Mouse (Mus musculus) E14TG2a.4 (cell line): ENCODE data around the gene Dner.

ENCODE experiments used
- H3K27me3 ChIP-seq: 2 replicates; pipeline ENCODE4 v1.6.1; 2014; ENCODE audit warnings: low read length, control low read depth; ENCODE audit not compliant: insufficient read depth
- H3K36me3 ChIP-seq: 2 replicates; pipeline ENCODE4 v1.6.1; 2014; ENCODE audit warnings: low read length, control low read depth; ENCODE audit not compliant: insufficient read depth
- H3K4me1 ChIP-seq: replicated peaks from 2 replicates; pipeline ENCODE4 v1.6.1; 2014; ENCODE audit warnings: low read depth, low read length, control low read depth
- H3K4me3 ChIP-seq: replicated peaks from 2 replicates; pipeline ENCODE4 v1.5.1; 2014; ENCODE audit warnings: mild to moderate bottlenecking, low read length
- H3K9me3 ChIP-seq: 2 replicates; pipeline ENCODE4 v1.6.1; 2014; ENCODE audit warnings: low read length, control low read depth
- CTCF ChIP-seq: conservative IDR thresholded peaks from 2 replicates; pipeline ENCODE4 v1.5.1; 2014; ENCODE audit warnings: low read length
- NANOG ChIP-seq: IDR thresholded peaks from 2 replicates; pipeline ENCODE4 v1.6.1; 2014; ENCODE audit warnings: borderline replicate concordance, low read length, mixed read lengths
- POU5F1 ChIP-seq: IDR thresholded peaks from 2 replicates; pipeline ENCODE4 v1.6.1; 2014; ENCODE audit warnings: low read length, borderline replicate concordance

The Dner gene

GRCm38 (mm10) chr1:84470342-84470741, 225.7 kb downstream of the Dner start:
- H3K9me3 ChIP-seq, result no peaks in the 10 kb centered on the region
- H3K27me3 ChIP-seq, result no peaks in the 10 kb centered on the region
- TF ChIP-seq NANOG (no peak), POU5F1 (no peak), CTCF (peak; percentile 91)

DNA sequence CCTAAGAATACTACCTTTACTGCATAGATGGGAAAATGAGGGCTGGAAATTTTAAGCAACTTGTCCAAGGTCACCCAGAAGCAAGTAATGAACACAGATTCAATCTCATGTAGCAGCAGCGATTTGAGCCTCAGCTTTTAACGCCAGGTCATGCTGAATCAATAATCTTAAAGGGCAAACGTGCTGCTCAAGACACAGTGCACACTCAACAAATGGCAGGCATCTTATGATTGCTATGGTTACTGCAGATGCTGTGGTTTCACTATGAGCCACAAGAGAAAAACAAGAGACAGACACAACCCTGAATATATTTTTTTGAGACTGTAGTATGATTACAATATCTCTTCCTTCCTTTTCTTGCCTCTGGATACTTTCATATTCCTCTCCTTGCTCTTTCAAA, 228.4 kb downstream of the Dner start:
- no peaks in the 10 kb centered on the region for H3K4me1 ChIP-seq
- no peaks in the 10 kb centered on the region for H3K27me3 ChIP-seq
- H3K36me3 ChIP-seq, result no peaks in the 10 kb centered on the region
- H3K9me3 ChIP-seq, result no peaks in the 10 kb centered on the region
- no peak for TF ChIP-seq POU5F1
- TF ChIP-seq CTCF, result no peak
- H3K4me3 ChIP-seq, result no peak overlapping the region

More at GRCm38 (mm10) chr1:84470342-84470741, 225.7 kb downstream of the Dner start:
- Histone ChIP-seq H3K36me3 (no peaks in the 10 kb centered on the region), H3K4me3 (no peak overlapping the region), H3K4me1 (no peaks in the 10 kb centered on the region)

- H3K36me3 ChIP-seq, result no peaks in the 10 kb centered on the region
- TF ChIP-seq POU5F1 (no peak), CTCF (no peak), NANOG (no peak)
- no peaks in the 10 kb centered on the region for H3K27me3 ChIP-seq
- no peak overlapping the region for H3K4me3 ChIP-seq
- H3K9me3 ChIP-seq, result no peaks in the 10 kb centered on the region
- H3K4me1 ChIP-seq, result no peaks in the 10 kb centered on the region
Observed at GRCm38 (mm10) chr1:84464761-84465160, 231.3 kb downstream of the Dner start.

DNA sequence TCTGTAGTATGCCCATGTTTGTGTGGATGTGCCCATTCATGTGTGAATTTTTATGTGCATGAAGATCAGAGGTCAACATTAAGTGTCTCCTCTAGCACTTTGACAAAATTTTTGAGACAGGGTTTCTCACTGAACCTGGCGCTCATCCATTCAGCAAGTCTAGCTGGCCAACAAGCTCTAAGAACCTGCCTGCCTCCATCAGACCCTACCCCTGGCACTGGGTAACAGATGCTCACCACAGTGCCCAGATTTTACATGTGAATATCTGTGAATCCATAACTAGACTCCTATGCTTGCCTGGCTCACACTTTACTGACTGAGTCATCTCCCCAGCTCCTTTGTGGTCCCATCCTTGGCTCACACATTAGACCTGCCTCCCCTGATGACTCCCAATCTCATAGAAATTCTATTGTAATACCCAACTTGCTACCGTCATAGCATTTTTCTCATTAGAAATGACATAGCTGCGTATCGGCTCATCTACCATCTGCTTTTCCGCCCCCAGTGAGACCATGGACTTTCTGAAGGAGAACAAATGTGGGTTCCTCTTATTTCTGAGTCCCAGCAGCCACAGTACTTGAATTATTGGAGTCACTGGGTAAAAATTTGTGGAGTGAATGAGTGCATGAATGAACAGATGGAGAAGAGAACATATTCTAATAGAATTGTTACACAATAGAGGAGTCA, 231.9 kb downstream of the Dner start:
- TF ChIP-seq POU5F1 (no peak), CTCF (no peak)
- Histone ChIP-seq H3K27me3 (no peaks in the 10 kb centered on the region), H3K4me3 (no peak overlapping the region), H3K9me3 (no peaks in the 10 kb centered on the region), H3K36me3 (no peaks in the 10 kb centered on the region), H3K4me1 (no peaks in the 10 kb centered on the region)

GRCm38 (mm10) chr1:84449566-84450278, 246.3 kb downstream of the Dner start:
- Histone ChIP-seq H3K9me3 (peaks cover 5% of the 10 kb centered on the region; the same call in 1 of the 2 replicates), H3K36me3 (no peaks in the 10 kb centered on the region), H3K4me3 (no peak overlapping the region), H3K27me3 (no peaks in the 10 kb centered on the region), H3K4me1 (no peaks in the 10 kb centered on the region)
- TF ChIP-seq NANOG, result no peak
- no peak for TF ChIP-seq POU5F1
- TF ChIP-seq CTCF, result no peak

GRCm38 (mm10) chr1:84443640-84444039, 252.4 kb downstream of the Dner start:
- Histone ChIP-seq H3K4me3 (no peak overlapping the region), H3K9me3 (peaks cover 5% of the 10 kb centered on the region; the same call in 1 of the 2 replicates), H3K4me1 (no peaks in the 10 kb centered on the region), H3K36me3 (no peaks in the 10 kb centered on the region), H3K27me3 (no peaks in the 10 kb centered on the region)
- TF ChIP-seq POU5F1, result no peak
- TF ChIP-seq NANOG, result no peak
- no peak for TF ChIP-seq CTCF

- H3K27me3 ChIP-seq, result no peaks in the 10 kb centered on the region
- TF ChIP-seq CTCF, result no peak
- no peak for TF ChIP-seq NANOG
- no peak for TF ChIP-seq POU5F1
- no peaks in the 10 kb centered on the region for H3K36me3 ChIP-seq
- H3K4me3 ChIP-seq, result no peak overlapping the region
- 0 out of 2 replicates have a peak, but pooled peaks cover under 1% of the 10 kb centered on the region for H3K9me3 ChIP-seq
- H3K4me1 ChIP-seq, result no peaks in the 10 kb centered on the region
Observed at GRCm38 (mm10) chr1:84443050-84443449, 253.0 kb downstream of the Dner start.

DNA sequence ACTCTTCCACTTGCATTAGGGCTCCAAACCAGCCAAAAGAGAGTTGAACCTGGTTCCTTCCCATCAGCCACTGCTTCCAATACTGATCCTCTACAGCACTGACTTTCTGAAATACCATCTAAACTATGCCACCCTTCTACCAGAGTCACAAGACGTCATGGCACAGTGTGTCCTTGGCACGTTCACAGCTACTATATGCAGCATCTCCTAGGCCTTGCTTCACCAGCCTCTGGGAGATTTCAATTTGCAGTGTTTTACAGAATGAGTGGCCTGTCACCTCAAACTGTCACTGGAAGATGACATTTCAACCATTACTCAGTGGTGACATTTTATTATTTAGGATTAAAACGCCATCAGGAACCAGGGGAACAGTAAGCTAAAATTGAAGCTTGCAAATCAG, 254.6 kb downstream of the Dner start:
- no peaks in the 10 kb centered on the region for H3K36me3 ChIP-seq
- TF ChIP-seq CTCF, result no peak
- TF ChIP-seq NANOG, result no peak
- TF ChIP-seq POU5F1, result no peak

DNA sequence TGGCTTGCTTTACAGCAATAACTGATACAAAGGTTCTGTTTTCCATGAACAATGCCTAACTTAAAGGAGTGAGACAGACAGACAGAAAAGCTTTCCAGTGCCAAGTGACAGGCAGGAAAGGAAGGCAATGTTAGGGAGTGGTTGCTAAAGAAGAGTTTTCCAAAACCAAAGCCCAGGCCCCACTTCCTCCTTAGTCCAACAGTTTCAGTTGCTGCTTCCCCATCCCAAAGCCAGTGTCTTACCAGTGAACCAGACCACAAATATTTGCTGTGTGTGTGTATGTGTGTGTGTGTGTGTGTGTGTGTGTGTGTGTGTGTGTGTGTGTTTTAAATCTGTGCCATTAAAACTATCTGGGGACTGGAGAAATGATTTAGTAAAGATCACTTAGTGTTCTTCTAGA, 258.5 kb downstream of the Dner start:
- TF ChIP-seq CTCF, result no peak
- no peak for TF ChIP-seq POU5F1
- TF ChIP-seq NANOG, result no peak
- H3K9me3 ChIP-seq, result no peaks in the 10 kb centered on the region
- no peak overlapping the region for H3K4me3 ChIP-seq
- no peaks in the 10 kb centered on the region for H3K4me1 ChIP-seq
- no peaks in the 10 kb centered on the region for H3K36me3 ChIP-seq
- no peaks in the 10 kb centered on the region for H3K27me3 ChIP-seq

More for the DNA sequence above, 254.6 kb downstream of the Dner start:
- Histone ChIP-seq H3K9me3 (no peaks in the 10 kb centered on the region), H3K27me3 (no peaks in the 10 kb centered on the region), H3K4me3 (no peak overlapping the region), H3K4me1 (no peaks in the 10 kb centered on the region)
